Mouse (Mus musculus): Measurements from ENCODE around the gene Tgm2.

The Tgm2 gene

GRCm38 (mm10) chr2:158146223-158146622 lies at the start of gene Tgm2:
TSS of gene Tgm2 (minus strand) at chr2:158146436.
- in situ Hi-C loops (cut with MboI, MseI) = no loop called here

DNA sequence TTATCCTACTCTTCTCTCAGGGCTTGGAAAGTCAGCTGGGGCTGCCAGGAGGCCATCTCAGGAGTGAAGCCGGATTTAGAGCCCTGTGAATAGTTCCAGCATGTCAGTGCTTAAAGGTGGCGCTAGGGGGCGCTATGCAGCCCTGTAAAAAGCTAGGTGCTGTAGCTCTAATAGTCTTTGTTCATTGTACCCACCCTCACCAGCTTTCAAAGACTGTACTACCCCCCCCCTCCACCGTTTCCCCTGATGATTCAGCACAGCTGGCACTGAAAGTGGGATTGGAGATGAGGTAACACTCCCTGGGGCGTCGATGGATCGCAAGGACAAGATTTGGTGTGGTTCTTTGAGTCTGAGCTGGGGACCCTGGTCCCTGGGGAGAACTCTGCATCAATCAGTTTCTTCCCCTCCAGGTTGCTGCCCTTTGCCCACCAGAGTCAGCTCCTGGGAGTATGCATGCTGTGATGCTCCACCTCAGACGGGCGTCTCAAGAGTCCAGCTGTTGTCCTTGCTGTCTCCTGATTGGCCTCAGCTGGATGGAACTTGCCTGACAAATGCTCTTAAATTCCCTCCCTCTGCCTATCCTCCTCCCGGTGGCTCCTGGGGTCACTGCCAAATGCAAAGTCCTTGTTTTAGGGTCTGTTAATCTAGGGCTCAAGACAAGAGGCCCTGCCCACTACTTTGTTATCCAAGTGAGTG lies 48.9 kb upstream of the Tgm2 start:
- in situ Hi-C loops (cut with MboI, MseI) = no loop called here

DNA sequence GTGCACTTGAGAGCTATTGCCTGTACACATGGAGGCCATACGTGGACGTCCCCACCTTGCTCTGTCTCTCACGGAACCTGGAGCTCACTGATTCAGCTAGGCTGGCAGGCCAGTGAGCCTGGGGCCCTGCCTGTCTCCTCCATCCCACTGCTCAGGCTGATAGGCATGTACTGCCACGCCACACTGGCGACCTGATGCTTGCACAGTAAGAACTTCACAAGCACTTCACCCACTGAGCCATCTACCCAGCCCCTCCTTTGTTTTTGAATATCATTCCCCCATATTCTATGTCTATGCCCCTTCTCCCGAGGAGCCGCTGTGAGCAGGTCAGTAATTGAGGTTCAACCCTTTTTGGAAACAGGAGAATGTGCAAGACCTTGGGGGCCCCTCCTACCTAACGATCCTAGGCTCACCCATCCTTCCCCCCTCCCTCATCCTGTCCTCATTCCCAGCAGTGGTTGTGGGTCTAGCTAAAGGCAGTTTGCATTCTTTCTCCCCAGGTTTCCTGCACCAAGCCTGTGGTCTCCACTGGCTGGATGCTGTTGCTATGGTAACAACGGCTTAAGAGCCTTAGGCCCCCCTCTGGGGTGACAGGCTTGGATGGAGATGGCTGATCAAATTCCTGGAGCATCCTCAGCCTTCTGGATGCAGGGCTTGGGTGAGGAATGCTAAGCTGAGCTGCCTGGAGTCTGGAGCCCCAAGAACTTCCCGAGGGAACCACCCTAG lies 47.5 kb upstream of the Tgm2 start:
- in situ Hi-C loops (cut with MboI, MseI) = no loop called here

GRCm38 (mm10) chr2:158191098-158191497 lies 44.9 kb upstream of the Tgm2 start:
- in situ Hi-C loops (cut with MboI, MseI) = no loop called here

DNA sequence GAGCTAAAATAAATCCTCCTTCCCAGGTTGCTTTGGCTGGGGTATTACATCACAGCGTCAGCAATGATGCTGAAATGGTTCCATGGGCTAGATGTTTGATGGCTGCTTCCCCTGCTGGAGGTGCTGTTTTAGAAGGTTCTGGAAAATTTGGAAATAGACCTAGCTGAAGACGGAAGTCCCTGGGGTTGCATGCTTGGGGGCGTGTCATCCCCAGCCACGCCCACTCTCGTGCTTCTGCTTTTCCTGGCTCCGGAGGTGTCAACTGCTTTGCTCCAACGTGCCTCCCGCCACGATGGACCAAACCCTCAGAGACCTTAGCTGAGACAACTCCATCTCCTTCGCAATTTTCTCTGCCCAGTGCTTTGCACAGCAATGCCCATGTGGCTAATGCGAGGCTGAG lies 43.2 kb upstream of the Tgm2 start:
- in situ Hi-C loops (cut with MboI, MseI) = no loop called here

DNA sequence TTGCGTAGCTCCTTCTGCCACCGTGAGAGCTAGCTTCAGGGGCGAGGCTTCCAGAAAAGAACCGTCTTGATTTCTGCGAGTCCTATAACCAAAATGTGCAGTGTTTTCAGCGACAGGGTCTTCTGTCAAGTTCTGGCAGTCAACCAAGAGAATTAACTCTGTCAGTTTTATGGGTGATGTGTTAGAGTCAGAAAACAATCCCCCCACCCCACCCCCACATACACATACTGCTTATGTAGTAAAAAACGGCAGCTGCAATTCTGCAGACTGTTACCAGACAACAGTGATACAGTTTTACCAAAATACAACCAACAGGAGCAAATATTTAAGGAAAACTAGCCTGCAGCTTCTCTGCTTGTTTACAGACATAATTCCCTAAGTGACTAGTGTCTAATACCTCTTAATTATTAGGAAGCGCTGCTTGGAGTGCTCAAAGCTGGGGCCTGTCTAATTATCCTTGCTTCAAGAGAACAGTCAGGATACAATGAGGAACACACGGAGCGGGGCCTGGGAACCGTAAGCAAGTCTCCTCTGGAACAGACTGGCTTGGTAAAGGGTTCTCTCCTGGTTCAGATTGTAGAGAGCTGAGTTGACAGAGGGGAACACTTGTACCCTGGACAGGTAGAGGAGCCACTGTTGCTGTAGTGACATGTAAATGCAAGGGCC lies 40.1 kb upstream of the Tgm2 start:
- in situ Hi-C loops (cut with MboI, MseI) = no loop called here

GRCm38 (mm10) chr2:158183266-158183665 lies 37.0 kb upstream of the Tgm2 start:
- in situ Hi-C loops (cut with MboI, MseI) = no loop called here

DNA sequence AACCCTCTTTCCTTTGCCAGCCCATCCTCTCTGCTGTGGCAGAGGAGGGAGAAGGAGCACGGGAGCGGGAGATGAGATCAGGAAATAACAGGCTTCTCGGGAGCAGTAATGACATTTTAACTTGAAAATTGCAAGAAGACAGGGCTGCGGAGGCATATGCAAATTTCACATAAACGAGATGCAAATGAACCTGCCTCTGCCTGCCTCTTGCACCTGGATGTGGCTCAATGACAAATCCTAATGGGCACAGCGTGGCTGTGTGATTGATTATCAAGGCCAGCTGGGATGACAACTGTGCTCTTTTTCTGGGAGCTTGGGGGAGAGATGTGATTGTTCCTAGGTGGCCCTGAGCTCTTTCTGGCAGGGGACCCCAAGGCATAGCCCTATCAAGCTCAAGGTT lies 35.7 kb upstream of the Tgm2 start:
- in situ Hi-C loops (cut with MboI, MseI) = no loop called here

DNA sequence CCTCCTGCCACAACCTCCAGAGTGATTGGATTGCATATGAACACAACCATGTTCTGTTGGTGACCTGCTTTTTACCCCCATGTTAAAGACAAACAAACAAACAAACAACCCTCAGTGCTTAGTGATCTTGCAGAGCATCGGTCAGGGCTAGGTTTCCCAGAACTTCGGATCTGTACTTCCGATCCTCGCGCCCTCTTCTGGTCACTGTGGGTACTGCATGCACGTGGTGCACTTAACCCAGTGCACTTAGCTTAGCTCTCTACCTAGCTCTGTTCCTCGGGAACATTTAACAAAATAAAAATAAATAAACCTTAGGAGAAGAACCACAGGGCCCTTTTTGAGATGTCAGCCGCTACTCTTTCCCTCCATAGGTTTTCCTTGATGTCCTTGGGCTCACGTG lies 34.6 kb upstream of the Tgm2 start:
- in situ Hi-C loops (cut with MboI, MseI) = no loop called here

DNA sequence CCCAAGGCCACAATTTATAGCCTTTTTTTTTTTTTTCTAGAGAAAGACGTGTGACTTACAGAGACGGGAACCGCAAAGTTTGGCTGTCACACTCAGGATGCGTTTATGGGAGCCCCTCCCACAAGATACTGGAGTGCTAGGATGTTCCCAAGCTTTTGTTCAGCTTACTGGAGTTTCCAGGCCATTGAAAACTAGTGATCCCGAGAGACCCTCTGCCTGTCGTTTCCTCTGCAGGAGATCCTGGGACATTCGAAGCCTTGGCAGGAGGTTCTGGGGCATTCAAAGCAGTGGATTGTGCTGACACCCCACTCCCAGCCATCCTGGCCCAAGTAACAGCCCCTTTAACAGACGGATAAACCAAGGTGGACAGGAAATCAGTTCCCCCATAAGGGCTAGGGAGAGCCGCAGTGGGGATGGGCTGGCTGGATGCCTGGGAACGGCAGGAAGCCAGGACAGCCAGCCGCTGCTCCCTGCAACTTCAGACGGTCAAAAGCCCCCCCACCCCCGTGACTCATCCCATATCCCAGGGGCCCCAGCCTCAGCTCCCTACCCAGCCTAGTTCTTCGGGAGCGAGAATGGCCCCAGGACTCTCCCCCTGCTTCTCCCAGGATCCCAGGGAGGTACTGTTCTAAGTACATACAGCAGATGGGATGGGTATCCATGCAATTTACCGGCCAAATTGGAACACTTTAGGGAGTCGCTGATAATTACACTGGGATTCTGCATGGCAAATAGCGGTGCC lies 33.3 kb upstream of the Tgm2 start:
- in situ Hi-C loops (cut with MboI, MseI) = no loop called here

DNA sequence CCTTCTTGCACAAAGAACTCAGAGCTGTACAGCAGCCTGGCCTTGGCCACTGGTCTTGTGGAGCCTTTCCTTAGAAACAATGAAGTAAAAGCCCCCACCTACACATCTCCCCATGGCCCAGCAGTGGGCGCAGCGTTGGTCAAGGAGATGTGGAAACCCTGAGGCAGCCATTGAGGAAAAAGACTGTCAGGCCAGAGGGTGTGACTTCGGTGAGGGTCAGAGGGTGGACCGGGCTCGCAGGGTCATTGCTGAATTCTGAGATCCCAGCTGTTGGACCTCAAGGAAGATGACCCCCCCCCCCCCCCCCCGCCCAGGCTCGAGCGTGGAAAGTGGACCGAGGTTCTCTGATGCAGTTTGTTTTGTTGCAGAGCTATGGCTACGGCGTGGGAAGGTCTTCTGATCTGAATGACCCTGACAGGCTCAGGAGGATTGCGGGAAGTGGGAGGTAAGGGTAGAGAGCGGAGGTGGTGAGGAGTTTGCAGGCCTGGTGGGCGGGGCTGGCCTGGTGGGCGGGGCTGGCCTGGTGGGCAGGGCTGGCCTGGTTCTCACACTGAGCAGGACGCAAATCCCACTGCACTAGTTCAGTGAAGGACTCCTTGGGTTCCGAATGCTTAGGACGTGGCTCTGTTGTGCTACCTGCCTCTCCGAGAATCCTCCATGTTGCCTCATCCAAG lies 32.6 kb upstream of the Tgm2 start:
- in situ Hi-C loops (cut with MboI, MseI) = no loop called here

GRCm38 (mm10) chr2:158178139-158178538 lies 31.9 kb upstream of the Tgm2 start:
- in situ Hi-C loops (cut with MboI, MseI) = no loop called here

DNA sequence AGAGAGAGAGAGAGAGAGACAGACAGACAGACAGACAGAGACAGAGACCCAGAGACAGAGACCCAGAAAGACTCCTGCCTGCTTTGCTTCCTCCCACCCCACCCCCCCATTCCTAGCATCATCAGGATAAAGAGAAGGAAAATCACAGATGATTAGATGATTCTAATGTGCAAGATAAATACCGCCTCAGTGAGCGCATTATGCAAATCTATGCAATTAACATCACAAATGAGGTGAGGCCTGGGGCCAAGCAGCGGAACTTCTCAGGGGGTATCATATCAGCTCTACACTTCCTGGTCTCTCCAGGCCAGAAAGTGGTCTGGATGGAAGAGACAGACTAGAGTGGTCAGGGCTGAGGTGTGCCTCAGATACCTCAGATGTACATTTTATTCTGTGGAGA lies 31.3 kb upstream of the Tgm2 start:
- in situ Hi-C loops (cut with MboI, MseI) = no loop called here

DNA sequence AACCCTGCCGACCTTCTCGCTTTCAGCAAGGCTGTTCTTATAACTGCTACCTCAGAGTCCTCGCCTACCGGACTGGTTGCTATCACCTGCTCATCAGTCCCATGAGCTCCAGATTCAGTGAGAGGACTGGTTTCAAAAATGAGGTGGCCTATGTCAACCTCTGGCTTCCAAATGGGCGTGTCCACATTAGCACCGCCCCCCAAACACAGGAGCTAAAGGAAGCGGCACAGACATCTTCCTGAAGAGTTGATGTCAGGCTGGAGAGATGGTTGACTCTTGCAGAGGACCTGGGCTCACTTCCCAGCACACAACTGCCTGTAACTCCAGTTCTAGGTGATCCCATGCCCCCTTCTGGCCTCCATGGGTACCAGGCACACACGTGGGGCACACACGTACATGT lies 30.5 kb upstream of the Tgm2 start:
- in situ Hi-C loops (cut with MboI, MseI) = no loop called here

DNA sequence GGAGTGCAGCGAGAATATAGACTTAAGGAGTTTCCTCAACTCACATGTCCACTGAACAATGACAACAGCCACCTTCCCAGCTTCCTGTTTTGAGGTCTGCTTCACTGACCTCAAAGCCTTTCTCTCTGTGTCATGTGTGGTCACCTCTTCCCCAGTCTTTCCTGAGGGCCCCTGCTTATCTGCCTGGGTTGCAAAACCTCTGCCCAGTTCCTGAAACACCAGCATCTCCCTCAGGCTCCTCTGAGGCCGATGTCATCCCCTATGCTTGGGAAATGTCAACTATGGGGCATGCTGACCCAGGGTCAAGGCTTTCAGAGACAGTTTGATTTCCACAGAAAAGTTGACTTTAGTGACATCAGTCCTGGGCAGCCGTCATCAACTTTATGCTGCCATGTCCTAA lies 29.2 kb upstream of the Tgm2 start:
- in situ Hi-C loops (cut with MboI, MseI) = no loop called here

- in situ Hi-C loops (cut with MboI, MseI) = no loop called here
Measured at GRCm38 (mm10) chr2:158174958-158175357, 28.7 kb upstream of the Tgm2 start.

DNA sequence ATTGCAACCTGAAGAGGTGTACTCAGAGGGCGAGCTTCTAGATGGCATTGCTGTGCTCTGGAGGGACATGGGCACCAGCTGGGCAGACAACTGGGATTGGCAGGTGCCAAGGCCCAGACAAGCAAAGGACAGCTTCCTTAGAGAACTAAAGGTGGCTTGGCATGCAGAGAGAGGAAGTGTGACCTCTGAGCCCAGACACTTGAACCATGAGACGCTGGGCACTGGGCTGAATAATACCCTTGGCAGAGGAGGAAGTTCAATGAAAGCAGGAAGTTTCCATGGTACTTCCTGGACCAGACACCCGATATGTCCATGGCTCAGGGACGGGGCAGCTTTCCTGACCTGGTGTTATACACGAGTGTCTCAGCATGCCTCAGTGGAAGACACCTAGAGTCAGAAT lies 28.2 kb upstream of the Tgm2 start:
- in situ Hi-C loops (cut with MboI, MseI) = no loop called here

- in situ Hi-C loops (cut with MboI, MseI) = no loop called here
Measured at GRCm38 (mm10) chr2:158170394-158170793, 24.2 kb upstream of the Tgm2 start.

GRCm38 (mm10) chr2:158169771-158170170 lies 23.5 kb upstream of the Tgm2 start:
- in situ Hi-C loops (cut with MboI, MseI) = no loop called here

DNA sequence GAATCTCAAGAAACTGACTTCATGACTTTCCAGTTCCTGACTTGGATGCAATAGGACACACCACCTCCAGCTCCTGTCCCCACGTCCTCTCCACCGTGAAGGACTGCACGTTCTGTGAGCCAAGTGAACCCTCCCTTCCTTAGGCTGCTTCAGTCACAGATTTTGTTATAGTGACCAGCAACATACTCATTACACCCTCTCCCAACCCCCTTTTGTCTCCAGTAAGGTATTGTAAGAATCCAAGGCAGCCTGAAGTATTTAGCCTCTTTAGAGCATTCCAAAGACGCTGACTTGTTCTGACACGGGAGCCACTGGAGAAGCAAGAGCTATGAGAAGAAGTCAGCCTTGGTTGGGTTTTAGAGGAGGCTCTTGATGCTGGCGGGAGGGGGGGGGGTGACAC lies 23.1 kb upstream of the Tgm2 start:
- in situ Hi-C loops (cut with MboI, MseI) = no loop called here

DNA sequence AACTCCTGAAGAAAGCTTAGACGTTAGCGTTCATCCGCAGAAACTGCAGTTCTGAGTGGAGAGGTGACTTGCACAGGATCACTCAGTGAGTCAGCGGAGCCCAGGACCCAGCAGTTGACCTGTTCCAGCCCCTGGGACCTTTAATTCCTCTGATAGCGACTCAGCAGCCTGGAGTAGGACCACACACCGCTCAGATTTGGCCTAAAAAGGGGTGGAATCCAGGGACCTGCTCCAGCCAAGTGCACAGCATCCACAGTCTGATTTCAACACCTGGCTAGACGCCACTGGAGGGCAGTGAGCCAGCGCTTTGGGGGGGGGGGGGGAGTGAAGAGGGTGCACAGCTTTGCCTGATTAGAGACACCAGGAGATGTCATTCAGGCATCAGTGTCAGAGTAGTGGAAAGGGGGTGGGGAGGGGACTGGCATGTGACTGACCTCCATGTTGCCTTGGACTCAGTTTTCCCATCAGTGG lies 22.5 kb upstream of the Tgm2 start:
- in situ Hi-C loops (cut with MboI, MseI) = no loop called here

Measured in T-helper 2 cell (primary cell).